Mouse (Mus musculus) adrenal gland, postnatal 4 days (tissue): ENCODE data around the gene Fgd2. TPM values are rescaled to one million over a fixed set of nuclear protein-coding genes. Genes with fewer than 3 reads are reported as not detected.
"Not testable (repeated sequence)": the region's sequence is repeated elsewhere in the genome, so short reads cannot be mapped to it uniquely, and the experiment has no call there.

Experiments
- DNase-seq, 2 experiments: peaks; one replicate each; pipeline ENCODE4 v3.0.0; 2021 to 2022; ENCODE audit warnings: low spot score in 2 of 2, mixed read lengths in 2 of 2
- long read RNA-seq, 2 experiments: library from polyadenylated mRNA; stranded (forward); transcript quantifications; one replicate each; pipeline ENCODE4 v2.0.0; 2021
- total RNA-seq, 2 experiments: library from RNA; stranded (reverse); gene quantifications; 2 replicates each; pipeline ENCODE4 v1.2.3; 2021

The Fgd2 gene
- total RNA-seq, result 1 to 10 TPM; 5.6 to 6.5 TPM
- long read RNA-seq, experiment 1, partial matches to known transcripts, result 1 of 7 reads
- long read RNA-seq, experiment 1, other reads (novel, unspliced or antisense), result 5 of 7 reads
- long read RNA-seq, experiment 2, partial matches to known transcripts, result 1 of 6 reads
- long read RNA-seq, experiment 2, other reads (novel, unspliced or antisense), result 3 of 6 reads

DNA sequence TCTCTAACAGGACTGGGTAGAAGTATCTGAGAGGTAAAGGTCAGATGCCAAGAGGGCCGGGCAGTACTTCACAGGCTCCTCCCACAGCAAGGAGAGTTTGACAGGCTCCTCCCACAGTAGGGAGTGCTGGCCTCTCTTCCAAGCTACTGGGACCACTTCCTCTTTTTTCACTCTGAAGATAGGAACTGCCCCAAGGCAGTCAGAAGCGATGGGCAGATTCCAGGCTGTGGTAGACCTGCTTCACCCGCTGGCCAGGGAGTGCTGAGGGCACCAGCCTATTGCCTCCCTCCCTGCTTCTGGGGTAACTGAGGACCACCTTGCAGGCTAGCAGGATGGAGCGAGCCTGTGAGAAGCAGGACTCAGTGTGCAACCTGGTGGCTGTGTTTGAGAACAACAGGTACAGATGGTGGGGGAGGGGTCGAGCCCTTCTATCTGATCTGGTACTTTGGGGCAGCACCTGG, at the start of gene Fgd2:
Fgd2 (plus strand) TSS at position 154 of the 461 bp plus-strand sequence.
- no peak for DNase-seq

DNA sequence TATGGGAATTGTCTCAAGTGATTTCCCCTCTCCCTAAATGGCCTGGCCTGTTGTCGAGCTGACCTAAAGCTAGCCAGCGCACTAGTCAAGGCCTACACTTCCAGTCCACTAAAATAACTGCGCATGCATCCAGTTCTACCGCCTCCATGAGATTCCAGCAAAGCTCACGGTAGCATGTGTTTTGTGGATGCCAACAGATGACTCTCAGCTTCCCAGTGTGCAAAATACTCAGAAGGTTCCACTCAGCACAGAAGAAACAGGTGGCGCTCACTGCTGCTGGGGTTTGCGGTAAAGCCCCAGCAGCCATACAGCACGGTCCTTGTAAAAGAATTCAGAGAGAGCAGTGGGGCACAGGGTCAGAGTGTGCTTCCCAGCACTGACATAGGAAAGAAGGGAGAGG, 49.1 kb upstream of the Fgd2 start:
- DNase-seq, result no peak

DNA sequence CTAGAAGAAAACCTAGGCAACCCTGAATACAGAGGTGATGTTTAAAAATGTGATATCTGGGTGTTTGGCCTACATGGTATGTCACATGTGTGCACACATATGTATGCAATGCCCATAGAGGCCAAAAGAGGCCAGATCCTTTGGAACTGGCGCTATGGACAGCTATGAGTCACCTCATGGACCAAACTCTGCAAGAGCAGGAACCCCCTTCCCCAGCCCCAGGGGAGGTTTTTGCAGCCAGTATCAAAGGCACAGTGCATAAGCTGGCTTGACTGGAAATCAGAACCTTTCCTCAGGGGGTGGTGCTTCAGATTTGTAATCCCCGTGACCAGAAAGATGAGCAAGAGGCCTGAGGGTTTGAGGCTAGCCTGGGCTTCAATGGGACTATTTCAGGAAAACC, 48.6 kb upstream of the Fgd2 start:
- no peak for DNase-seq

DNA sequence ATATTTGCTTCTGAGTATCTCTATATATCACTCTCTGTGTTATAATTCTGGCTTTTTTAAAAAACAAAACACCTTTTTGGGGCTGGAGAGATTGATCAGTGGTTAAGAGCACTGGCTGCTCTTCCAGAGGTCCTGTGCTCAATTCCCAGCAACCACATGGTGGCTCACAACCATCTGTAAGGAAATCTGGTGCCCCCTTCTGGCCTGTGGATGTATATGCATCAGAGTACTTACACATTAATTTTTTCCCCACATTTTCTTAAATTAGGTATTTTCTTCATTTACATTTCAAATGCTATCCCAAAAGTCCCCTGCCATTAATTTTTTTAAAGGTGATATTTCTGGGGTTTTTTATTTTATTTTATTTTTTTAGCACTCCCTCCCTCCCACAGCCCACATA, 47.4 kb upstream of the Fgd2 start:
- no peak for DNase-seq

DNA sequence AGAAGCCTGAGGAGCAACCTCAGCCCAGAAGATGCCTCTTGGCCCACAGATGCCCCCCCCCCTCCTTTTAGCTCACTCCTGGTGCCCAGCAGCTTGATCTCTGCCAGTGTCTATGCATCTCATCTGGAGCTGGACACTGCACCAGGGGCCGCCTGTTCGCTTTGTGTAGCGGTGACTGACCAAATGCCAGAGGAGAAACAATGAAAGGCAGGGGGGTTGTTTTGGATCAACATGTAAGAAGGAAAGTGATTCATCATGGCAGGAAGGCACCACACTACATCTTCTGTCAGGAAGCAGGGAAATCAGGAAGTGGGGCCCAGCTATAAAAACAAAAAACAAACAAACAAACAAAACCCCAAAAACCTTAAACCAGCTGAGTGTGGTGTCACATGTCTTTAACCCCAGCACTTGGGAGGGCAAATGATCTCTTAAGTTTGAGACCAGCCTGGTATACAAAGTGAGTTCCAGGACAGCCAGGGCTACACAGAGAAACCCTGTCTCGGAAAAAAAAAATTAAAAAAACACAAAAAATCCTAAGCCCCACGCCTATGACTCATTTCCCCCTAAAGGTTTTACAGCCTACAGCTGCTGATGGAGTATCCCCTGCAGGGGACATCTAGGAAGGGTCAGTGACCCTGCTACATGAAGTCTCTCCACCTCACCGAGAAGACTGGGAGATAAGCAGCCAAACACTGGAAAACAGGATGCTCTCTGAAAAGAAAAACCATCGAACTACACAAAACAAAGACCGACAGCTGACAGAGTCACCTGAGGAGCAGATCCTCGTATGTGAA, 44.8 kb upstream of the Fgd2 start:
- no peak for DNase-seq

DNA sequence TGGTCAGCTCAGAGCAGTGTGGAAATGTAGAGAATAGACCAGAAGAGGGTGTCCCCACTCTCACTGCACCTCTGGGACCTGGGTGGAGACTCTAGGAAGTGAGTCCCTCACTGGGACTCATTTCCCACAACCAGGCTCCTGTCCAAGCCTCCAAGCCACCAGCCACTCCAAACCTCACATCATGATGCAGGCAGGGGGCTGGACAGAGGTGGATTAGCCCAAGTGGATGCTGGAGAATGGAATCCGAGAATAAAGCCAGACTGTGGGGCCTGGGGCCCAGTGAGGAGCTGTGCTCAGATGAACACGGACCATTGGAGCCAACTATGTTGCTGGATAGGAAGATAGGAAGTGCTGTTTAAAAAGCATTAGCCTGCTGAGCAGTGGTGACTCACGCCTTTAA, 43.8 kb upstream of the Fgd2 start:
- no peak for DNase-seq

DNA sequence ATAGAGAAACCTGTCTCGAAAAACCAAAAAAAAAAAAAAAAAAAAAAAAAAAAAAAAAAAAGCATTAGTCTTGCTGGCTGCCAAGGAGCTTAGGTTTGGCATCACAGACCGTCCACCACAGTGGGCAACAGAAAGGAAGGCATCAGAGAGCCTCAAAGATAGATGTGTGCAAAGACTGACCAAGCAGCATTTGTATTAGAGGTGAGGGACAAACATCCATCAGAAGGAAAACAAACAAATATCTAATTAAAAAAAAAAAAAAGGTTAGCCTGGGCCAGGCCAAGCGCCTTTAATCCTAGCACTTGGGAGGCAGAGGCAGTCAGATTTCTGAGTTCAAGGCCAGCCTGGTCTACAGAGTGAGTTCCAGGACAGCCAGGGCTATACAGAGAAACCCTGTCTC, 43.3 kb upstream of the Fgd2 start, which contains the start of gene Pi16:
Pi16 (plus strand) TSS at position 301 of the 400 bp plus-strand sequence.
- DNase-seq, result not testable (repeated sequence)

DNA sequence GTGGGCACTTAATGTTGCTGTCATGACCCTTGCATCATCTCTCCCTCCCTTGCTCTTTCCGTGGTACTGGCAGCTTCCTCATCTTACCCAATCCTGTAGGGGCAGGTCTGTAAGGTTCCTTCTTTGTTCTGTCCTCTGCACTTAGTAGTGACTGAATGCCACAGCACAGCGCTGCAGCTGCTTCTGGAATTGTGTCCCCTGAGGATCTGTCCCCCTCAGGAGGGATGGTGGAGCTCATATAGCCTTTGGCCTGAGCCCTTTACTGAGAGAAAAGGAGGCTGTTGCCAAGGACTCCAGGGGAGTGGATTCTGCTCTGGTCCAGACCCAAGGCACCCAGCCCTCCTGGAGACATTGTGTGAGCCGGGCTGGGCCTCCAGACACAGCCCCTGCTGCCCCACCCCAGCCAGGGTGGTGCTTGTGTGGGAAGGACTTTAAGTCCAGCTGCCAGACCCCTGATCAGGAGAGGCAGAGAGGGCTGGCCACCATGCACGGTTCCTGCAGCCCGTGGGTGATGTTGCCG, 41.9 kb upstream of the Fgd2 start:
- no peak for DNase-seq

DNA sequence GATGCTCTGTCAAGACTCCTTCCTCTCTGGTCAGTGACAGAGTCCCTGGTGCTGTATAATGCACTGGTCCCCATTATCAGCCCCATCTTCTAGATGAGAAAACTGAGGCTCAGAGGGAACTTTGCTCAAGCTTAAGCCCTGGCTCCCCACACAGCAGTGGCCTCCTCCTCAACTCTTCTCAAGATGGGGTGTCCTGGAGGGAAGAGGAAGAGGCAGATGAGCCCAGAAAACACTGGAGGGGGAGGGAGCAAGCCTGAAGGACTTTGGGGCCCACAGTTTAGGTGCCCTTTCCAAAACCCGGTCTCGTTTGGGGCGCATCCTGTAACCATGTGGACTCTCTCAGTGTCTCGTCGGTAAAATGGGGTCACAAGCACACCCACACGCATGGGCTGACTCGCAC, 41.2 kb upstream of the Fgd2 start:
- no peak for DNase-seq

DNA sequence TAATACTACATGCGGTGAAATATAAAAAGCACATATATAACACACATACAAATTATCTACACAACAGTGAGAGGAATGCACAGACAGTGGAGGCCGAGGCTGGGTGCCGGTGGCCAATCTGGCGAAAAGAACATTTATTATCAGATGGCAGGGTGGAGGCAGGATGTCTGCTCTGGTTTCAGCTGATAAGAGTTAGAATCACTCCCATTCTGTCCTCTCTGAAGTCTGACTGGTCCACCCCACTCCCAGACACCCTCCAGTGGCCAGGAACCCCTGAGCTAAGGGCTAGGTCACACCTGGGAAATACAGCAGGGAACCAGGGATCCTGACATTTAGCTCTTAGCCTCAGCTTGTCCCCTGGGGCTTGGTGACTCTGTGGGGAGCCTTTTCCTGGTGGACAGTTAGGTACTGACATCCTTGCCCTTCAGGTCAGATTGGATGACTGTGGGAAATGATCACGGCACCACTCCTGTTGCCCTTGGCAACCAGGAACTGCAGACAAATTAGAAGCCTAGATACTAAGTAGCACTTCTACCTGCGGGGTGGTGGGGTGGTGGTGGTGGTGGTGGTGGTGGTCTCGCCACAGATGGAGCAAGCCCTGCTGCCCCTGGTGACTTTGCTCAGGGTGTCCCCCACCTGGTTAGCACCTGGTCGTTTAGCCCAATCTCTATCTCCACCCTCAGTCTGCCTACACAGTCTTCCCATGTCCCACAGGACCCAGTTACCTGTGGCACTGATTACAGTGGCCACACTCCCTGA, 40.7 kb upstream of the Fgd2 start:
- DNase-seq, result no peak

DNA sequence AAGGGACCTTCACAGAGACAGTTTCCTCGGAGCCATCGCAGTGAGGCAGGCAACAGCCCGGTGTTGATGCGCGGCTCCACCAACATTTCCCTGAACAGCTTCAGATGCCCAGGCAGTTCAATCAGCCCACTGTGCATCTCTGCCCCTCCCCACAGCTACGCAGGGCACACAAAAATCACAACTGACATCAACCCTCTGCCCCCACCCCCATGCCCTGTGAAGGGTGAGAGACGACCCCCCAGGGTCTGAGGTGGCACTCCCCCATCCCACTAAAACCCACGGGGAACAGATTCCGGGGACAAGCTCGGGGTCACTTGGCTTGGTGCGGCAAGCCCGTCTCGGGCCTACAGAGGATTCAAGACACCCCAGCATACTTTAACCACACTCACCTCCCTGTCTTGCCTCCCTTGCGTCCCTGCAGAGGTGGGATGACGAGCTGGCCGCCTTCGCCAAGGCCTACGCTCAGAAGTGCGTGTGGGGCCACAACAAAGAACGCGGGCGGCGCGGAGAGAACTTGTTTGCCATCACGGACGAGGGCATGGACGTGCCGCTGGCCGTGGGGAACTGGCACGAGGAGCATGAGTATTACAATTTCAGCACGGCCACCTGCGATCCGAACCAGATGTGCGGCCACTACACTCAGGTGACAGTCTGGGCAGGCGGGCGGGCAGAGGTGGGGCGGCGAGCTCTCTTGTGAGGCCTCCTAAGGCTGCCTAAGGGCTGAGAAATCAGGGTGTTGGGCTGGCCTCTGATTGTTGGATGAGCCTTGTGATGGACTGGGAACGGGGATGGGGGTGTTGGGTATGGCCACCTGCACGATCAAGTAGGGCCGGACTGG, 38.7 kb upstream of the Fgd2 start:
- no peak for DNase-seq

DNA sequence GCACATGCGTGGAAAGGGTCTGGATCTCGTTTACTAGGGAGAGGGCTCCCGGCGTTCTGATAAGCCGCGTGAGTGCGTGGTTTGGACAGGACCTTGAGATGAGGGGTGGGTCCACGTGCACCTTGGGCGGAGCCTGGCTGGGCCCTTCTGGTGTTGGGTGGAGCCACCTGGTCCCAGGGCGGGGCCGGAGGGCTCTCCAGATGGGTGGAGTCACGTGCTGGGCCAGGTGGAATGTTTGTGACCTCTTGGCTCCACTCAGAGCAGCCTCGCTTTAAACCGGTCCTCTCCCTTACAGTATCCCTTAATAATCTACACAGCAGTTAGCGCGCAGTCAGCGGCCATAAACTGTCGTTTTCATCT, 38.1 kb upstream of the Fgd2 start:
- no peak for DNase-seq

DNA sequence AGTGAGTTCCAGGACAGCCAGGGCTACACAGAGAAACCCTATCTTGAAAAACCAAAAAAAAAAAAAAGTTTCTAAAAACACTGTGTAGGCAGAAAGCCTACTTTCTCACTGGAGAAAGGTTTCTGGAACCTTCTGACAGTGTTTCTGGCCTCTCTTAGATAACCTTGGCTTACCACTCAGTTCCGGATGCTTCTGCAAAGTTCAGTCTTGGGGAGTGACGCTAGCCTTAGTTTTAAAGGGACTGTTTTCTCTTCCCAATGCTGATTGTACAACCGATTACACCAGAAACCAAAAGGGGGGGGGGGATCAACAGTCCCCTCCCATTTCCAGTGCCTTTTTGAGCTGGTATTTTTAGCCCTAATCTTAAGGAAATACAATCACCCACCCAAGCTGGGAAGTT, 37.1 kb upstream of the Fgd2 start:
- DNase-seq, result no peak

DNA sequence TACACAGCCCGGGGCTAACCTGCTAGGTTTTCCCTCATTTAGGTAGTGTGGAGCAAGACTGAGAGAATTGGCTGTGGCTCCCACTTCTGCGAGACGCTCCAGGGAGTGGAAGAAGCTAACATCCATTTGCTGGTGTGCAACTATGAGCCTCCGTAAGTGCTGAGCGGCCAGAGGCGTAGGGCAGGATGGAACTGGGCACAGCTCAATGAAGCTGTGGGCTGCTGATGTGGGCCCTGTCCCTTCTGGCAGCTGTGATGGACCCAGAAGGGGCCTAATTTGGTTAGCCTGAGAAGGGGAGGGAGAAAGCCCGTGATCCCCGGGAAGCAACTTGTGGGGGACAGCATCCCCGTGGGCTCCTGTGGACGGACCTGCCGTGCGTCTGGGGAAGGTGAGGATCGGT, 34.9 kb upstream of the Fgd2 start:
- DNase-seq, result no peak

DNA sequence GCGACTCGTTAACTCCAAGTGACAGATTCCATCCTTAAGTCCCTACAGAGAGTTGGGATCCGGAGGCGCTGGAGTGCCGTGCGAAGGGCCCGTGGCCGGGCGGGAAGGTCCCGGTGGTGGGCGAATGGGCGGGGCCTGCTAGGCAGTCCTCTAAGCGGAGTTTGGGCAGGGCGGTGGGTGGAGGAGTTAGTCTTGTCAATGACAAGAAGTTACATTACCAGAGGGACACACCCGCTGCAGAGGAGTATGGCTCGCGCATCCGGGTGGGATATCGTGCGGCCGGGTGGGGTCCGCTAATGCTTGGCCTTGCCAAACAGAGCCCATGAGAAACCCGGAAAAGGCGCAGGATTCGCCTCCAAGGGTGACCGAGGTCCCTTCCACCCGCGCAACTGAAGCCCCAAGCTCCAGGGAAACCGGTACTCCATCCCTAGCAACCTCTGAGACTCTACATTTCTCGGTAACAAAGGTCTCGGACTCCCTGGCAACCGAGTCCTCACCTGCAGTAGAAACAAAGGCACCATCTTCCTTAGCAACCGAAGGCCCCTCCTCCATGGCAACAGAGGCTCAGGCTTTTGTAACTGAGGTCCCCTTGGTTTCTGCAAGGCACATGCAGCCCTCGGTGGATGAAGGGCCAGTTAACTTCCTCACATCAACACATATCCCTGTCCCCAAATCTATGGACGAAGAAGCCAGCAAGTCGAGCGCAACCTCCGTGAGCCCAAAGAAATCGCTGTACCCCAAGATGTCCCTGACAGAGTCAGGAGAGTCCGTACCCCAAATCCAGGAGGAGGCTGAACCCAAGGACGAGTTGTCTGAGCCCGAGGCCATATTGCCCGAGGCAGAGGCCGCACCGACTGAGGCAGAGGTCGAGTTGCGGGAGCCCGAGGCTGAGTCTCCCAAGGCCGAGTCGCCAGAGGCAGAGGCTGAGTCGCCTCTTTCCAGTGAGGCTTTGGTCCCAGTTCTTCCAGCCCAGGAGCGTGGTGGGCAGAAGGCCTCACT, 33.9 kb upstream of the Fgd2 start:
- no peak for DNase-seq

DNA sequence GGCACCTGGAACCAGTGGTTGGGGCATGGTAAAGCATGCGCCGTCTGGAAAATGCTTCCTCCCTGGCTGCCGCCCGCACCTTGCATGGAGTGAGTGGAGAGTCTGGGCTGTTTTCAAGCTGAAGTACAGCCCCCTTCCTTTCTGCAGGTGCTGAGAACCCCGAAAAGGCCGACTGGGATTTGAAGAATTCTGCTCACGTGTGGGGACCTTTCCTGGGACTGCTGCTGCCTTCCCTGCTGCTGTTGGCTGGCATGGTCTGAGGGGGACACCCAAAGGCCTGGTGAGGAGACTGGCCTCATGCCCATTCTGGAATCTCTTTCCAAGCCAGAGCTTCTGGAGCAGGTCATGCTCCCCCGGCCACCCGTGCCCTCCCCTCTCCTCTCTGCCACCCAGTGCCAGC, 33.0 kb upstream of the Fgd2 start:
- DNase-seq, result no peak

DNA sequence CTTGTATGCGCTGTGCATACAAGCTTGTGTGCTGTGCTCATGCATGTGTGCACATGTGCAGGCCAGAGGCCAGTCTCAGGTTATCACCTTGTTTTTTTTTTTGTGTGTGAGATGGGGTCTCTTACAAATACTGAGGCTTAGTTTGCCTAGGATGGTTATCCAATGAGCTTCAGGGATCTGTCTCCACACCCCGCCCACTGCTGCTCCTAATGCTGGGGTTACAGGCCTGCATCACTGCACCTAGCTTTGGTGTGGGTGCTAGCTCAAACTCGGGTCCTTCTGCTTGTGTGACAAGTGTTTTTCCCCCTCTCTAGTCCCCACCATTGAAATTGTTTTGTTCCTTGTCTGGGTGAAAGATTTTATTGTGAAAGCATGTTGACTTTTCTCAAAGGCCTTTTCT, 30.5 kb upstream of the Fgd2 start:
- no peak for DNase-seq

DNA sequence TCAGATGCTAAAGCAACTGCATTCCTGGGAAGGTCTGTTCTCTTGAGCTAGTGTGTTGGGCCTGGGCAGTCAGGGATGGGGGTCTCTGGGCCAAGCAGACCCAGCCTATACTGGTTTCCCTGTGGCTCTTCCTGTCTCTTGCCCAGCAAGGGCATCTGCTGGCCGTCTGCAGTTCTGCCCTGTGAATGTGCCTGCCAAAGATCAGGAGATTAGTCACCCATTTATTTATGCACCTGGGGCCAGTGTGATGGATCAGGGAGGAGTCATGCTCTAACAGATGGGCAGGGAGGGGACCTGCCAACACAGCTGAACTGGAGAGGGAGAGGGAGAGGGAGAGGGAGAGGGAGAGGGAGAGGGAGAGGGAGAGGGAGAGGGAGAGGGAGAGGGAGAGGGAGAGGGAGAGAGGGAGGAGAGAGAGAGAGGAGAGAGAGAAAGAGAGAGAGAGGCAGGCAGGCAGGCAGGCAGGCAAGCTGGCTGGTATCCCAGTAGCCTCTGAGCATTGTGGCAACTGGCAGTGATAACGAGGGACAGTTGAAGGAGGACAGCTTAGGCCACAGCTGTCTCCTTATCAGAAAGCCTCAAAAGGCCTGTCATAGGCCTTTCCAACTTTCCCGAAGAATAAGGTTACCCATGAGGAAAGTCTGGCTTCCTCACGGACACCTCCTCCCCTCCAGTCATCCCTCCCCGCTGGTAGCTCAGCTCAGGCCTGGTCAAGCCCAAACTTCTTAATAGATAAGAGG, 29.9 kb upstream of the Fgd2 start:
- DNase-seq, result no peak

DNA sequence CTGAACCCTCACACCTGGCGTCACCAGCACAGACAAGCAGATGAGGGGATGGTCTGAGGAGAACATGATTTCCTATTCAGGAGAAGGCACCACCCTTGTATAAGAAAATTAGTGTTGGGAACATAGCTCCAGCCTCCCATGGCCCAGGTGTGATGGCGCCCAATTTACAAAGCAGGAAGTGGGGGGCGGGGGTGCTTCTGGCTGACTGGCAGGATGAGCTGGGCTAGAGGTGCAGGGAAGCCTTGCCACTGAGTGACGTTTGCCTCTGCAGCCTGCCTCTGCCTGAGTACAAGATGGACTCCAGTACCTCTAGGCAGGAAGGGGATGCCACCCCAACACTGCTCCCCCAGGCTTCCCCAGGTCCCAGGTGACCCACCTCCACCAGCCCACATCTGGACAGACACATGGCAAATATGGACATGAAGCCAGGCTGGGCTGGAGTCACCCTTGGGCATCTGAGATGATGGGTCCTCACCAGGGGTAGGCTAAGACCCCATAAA, 28.5 kb upstream of the Fgd2 start:
- no peak for DNase-seq
